Mouse (Mus musculus) spleen, postnatal 36 days (tissue): Measurements from ENCODE around the gene Lrrn4cl.
"Not testable (repeated sequence)": the region's sequence is repeated elsewhere in the genome, so short reads cannot be mapped to it uniquely, and the experiment has no call there.

Source experiments
- DNase-seq, 2 experiments: peaks; one replicate each; pipeline ENCODE4 v3.0.0; 2022; ENCODE audit warnings: low spot score in 2 of 2, mixed read lengths in 1 of 2

The Lrrn4cl gene

GRCm38 (mm10) chr19:8850402-8850901, at the start of gene Lrrn4cl:
Lrrn4cl (plus strand) TSS chr19:8850768.
- DNase-seq, result no peak

- DNase-seq, result peak; percentile 96 to 98
Measured at GRCm38 (mm10) chr19:8802130-8802821, 48.3 kb upstream of the Lrrn4cl start, which contains the start of gene Zbtb3. Zbtb3 (plus strand) TSS chr19:8802555.

GRCm38 (mm10) chr19:8803204-8803780, 47.3 kb upstream of the Lrrn4cl start:
- no peak for DNase-seq

- no peak for DNase-seq
Measured at GRCm38 (mm10) chr19:8803879-8804660, 46.5 kb upstream of the Lrrn4cl start.

- DNase-seq, result peak; percentile 50 to 63
Measured at GRCm38 (mm10) chr19:8806810-8807209, 43.8 kb upstream of the Lrrn4cl start.

GRCm38 (mm10) chr19:8815812-8816211, 34.8 kb upstream of the Lrrn4cl start:
- no peak for DNase-seq

GRCm38 (mm10) chr19:8817001-8817400, 33.6 kb upstream of the Lrrn4cl start:
- no peak for DNase-seq

- no peak for DNase-seq
Measured at GRCm38 (mm10) chr19:8818301-8818798, 32.2 kb upstream of the Lrrn4cl start.

GRCm38 (mm10) chr19:8818801-8819595, 31.6 kb upstream of the Lrrn4cl start, which contains the start of gene Ttc9c:
Ttc9c (minus strand) TSS chr19:8819333.
- peak; percentile 94 to 97 for DNase-seq

- peak; percentile 99 to 100 for DNase-seq
Measured at GRCm38 (mm10) chr19:8819596-8820423, 30.8 kb upstream of the Lrrn4cl start, which contains the start of gene Hnrnpul2. Hnrnpul2 (plus strand) TSS chr19:8820010.

- DNase-seq, result no peak
Measured at GRCm38 (mm10) chr19:8820424-8820956, 30.1 kb upstream of the Lrrn4cl start.

GRCm38 (mm10) chr19:8821146-8821545, 29.4 kb upstream of the Lrrn4cl start:
- DNase-seq, result no peak

GRCm38 (mm10) chr19:8822696-8823095, 27.9 kb upstream of the Lrrn4cl start:
- no peak for DNase-seq

- peak in 1 of 2 experiments; percentile 37 for DNase-seq
Measured at GRCm38 (mm10) chr19:8829660-8830059, 20.9 kb upstream of the Lrrn4cl start, which contains the start of gene AC129217.1. AC129217.1 (plus strand) TSS chr19:8829773.

GRCm38 (mm10) chr19:8830664-8831063, 19.9 kb upstream of the Lrrn4cl start:
- no peak for DNase-seq

GRCm38 (mm10) chr19:8831262-8831661, 19.3 kb upstream of the Lrrn4cl start:
- no peak for DNase-seq

- no peak for DNase-seq
Measured at GRCm38 (mm10) chr19:8832971-8833370, 17.6 kb upstream of the Lrrn4cl start.

- DNase-seq, result not testable (repeated sequence)
Measured at GRCm38 (mm10) chr19:8836327-8836726, 14.2 kb upstream of the Lrrn4cl start.

- DNase-seq, result peak; percentile 75 to 79
Measured at GRCm38 (mm10) chr19:8837251-8837791, 13.2 kb upstream of the Lrrn4cl start, which contains the start of gene Bscl2. Bscl2 (plus strand) TSS chr19:8837467.
